Mouse (Mus musculus) testis, adult 2 months (tissue): ENCODE measurements around the gene Prss30. TPM values are rescaled to one million over a fixed set of nuclear protein-coding genes. Genes with fewer than 3 reads are reported as not detected.
A peak's percentile ranks its signal among the peaks of the same experiment; 100 is the strongest.

Experiments used
- H3K27ac ChIP-seq: fragments of 200-500 bp; 2 replicates; pipeline ENCODE4 v1.5.1; 2012; ENCODE audit warnings: low read depth, low read length; ENCODE audit not compliant: control insufficient read depth, insufficient read depth
- H3K27me3 ChIP-seq: fragments of 200-500 bp; 2 replicates; pipeline ENCODE4 v1.6.1; 2012; ENCODE audit warnings: mild to moderate bottlenecking, low read length, moderate library complexity; ENCODE audit not compliant: control insufficient read depth, insufficient read depth
- H3K36me3 ChIP-seq: fragments of 200-500 bp; 2 replicates; pipeline ENCODE4 v1.6.1; 2012; ENCODE audit warnings: mild to moderate bottlenecking, low read length; ENCODE audit not compliant: control insufficient read depth, insufficient read depth
- H3K4me1 ChIP-seq: fragments of 200-500 bp; 2 replicates; pipeline ENCODE4 v1.6.1; 2012; ENCODE audit warnings: low read length; ENCODE audit not compliant: control insufficient read depth, insufficient read depth
- H3K4me3 ChIP-seq: fragments of 200-500 bp; 2 replicates; pipeline ENCODE4 v1.5.1; 2012; ENCODE audit warnings: low read depth, mild to moderate bottlenecking, low read length, moderate library complexity, mixed read lengths; ENCODE audit not compliant: control insufficient read depth
- CTCF ChIP-seq: fragments of 200-500 bp; IDR thresholded peaks from 2 replicates; pipeline ENCODE4 v1.5.1; 2012; ENCODE audit warnings: low read depth, mild to moderate bottlenecking, inconsistent platforms, low read length, moderate library complexity; ENCODE audit not compliant: control insufficient read depth, insufficient read depth, insufficient replicate concordance
- POLR2A ChIP-seq: fragments of 200-500 bp; IDR thresholded peaks from 2 replicates; pipeline ENCODE4 v1.6.1; 2012; ENCODE audit warnings: low read depth, mild to moderate bottlenecking, inconsistent platforms, low read length, moderate library complexity; ENCODE audit not compliant: control insufficient read depth
- polyA plus RNA-seq: library from polyadenylated mRNA; depleted of rRNA; stranded (reverse); fragments of >200 nt; gene quantifications from 2 replicates; pipeline ENCODE4 v1.2.3, GENCODE M21; 2012; rRNA removed

Gene Prss30
- not detected in 2 replicates for polyA plus RNA-seq

DNA sequence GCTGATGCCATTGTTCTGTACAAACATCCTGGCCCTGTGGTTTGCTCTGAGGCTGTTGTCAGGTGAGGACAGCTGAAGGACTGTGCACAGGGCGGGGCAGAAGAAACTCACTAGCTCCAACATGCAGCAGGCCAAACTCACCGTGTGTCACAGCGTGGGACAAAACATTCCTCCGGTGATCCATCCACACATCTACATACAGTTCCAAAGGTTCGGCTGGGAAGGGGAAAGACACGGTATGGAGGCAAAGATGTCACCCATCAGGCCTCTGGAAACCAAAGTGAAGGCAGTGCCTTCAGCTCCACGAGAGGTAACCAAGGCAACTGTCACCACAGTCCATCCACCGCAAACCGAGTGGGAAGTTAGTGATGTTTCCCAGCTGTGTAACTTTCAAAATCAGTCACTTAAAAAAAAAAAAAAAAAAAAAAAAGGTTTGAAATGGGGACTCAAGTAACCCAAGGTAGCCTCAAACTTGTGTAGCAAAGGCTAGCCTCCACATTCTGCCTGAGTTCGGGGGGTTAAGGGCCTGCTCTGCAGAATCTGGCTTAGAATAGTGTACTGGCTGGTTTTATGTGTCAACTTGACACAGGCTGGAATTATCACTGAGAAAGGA lies at the start of gene Prss30:
Prss30 (minus strand) TSS at position 270 of the 613 bp plus-strand sequence.
- Histone ChIP-seq H3K27ac (no peak within 1 kb of the TSS), H3K4me1 (no peaks in the 10 kb centered on the region; the same call in 1 of the 2 replicates), H3K36me3 (no peaks in the 10 kb centered on the region), H3K4me3 (no peak within 1 kb of the TSS), H3K27me3 (no peaks in the 10 kb centered on the region)
- TF ChIP-seq POLR2A (no peak), CTCF (no peak)

DNA sequence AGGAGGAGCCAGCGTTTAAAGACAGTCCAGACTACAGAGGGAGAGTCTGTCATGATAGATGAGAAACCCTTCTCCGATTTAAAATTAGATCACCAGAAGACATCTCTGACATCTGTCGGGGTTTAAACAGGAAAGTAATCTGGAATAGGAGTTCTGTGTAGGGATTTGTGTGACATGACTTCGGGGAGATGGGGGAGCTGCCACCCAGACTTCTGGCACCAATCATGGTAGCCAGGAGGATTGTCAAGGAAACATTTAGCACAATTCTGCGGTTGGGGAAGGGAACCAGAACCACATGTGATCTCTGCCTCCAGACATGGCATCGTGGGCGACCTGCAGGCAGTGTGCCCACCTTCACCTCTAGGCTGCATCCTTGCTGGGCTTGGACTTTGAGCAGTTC lies 49.1 kb upstream of the Prss30 start:
- Histone ChIP-seq H3K36me3 (no peaks in the 10 kb centered on the region), H3K27ac (no peak overlapping the region), H3K4me3 (no peak overlapping the region), H3K27me3 (no peaks in the 10 kb centered on the region), H3K4me1 (peaks cover 2% of the 10 kb centered on the region)
- TF ChIP-seq CTCF = no peak
- TF ChIP-seq POLR2A = no peak

DNA sequence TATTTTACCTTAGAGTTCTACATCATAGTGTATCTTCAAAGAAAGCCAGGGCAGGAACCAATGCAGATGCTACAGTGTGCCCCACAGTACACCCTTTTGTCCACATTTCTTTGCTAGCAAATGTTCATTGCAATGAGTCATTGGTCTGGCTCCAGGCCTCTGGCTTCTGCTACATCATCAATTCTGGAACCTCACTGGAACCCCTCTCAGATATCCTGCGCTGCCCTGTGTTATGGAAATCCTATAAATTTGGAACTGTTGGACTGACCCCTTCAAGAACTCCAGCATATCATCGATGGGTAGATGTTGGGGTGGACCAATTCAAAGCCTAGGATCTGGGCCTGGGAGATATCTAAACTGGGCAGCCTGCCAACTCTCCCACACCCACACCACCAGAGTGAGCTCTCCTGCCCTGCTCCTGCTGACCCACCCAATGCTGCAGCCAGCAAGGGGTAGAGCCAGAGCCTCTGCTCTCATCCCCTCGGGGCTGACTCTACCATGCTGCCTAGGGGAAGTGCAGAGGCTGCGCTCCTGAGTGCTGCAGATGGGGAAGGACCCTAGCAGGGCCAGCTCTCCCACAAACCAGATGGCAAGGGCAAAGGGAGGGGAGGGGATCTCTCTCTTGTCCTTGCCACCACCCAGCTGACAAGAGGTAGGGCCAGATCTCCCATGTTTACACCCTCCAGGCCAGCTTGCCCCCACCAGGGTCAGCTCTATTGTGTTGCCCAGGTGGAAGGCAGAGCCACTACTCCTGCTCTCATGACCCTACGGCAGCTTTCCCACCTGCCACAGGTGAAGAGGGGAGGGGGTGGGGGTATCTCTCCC lies 41.2 kb upstream of the Prss30 start:
- Histone ChIP-seq H3K27me3 (no peaks in the 10 kb centered on the region), H3K4me1 (no peaks in the 10 kb centered on the region), H3K36me3 (no peaks in the 10 kb centered on the region), H3K27ac (no peak overlapping the region), H3K4me3 (no peak overlapping the region)
- TF ChIP-seq CTCF = no peak

DNA sequence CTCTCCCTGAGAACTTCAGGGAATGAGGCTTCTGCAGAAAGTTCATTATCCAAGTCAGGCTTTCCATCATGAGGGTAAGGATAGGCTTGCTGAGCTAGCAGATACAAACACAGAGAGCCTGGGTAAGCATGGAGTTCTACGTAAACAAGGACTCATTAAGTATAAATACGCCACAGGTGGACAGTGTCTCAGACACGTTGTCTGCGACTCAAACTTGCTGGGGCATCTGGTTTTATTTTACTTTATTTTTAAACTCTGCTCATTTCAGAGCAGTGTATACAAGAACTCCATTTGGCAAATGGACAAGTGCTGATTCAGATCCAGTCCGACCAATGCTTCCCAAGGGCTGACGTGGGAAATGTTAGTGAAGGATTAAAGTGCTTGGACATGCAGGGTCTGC lies 40.3 kb upstream of the Prss30 start:
- H3K36me3 ChIP-seq = no peaks in the 10 kb centered on the region
- no peak overlapping the region for H3K4me3 ChIP-seq
- no peaks in the 10 kb centered on the region for H3K4me1 ChIP-seq
- H3K27me3 ChIP-seq = no peaks in the 10 kb centered on the region
- H3K27ac ChIP-seq = no peak overlapping the region
- TF ChIP-seq CTCF (no peak), POLR2A (no peak)

DNA sequence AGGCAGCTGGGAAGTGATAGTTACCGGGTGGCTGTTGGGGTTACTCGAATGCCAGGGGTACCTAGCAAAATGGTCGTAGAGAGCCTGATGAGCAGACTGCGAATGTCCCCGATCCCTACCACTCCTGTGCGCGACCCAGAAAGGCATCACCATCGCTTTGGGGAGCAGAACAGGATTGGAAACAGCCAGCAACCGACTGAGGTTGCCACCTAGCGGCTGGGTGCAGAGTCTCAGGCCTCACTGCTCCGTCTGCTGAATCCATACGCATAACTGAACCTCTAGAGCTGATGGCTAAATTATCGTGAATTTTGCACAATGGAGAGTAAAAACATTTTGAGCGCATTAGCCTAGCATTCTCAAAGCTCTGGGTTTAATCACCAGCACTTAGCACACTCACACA lies 35.4 kb upstream of the Prss30 start:
- TF ChIP-seq CTCF (peak; percentile 66; the same call in 1 of the 2 replicates), POLR2A (no peak)
- H3K4me3 ChIP-seq = peak overlapping the region; percentile 35
- no peaks in the 10 kb centered on the region for H3K27me3 ChIP-seq
- no peaks in the 10 kb centered on the region for H3K4me1 ChIP-seq
- no peak overlapping the region for H3K27ac ChIP-seq
- no peaks in the 10 kb centered on the region for H3K36me3 ChIP-seq

DNA sequence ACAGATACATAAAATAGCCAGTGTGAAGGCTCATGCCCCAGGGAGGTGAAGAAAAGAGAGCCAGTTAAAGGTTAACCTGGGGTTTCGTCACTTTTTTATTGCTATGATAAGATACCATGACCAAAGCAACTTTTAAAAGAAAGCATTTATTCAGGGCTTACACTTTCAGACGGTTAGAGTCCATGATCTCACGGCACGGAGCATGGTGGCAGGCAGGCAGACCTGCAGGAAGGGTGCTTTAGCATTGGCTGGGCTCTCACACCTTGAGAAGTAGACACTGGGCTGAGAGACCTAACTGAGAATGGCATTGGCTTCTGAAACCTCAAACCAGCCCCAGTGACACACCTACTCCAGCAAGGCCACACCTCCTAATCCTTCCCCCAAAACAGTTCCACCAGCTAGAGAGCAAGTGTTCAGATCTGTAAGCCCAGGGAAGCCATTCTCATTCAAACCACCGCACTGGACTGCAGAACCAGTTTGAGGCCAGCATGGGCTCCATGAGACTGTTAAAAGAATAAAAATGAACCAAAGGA lies 34.1 kb upstream of the Prss30 start:
- no peak overlapping the region for H3K4me3 ChIP-seq
- no peak overlapping the region for H3K27ac ChIP-seq
- no peak for TF ChIP-seq POLR2A
- TF ChIP-seq CTCF = no peak
- no peaks in the 10 kb centered on the region for H3K27me3 ChIP-seq
- H3K36me3 ChIP-seq = no peaks in the 10 kb centered on the region
- no peaks in the 10 kb centered on the region for H3K4me1 ChIP-seq

DNA sequence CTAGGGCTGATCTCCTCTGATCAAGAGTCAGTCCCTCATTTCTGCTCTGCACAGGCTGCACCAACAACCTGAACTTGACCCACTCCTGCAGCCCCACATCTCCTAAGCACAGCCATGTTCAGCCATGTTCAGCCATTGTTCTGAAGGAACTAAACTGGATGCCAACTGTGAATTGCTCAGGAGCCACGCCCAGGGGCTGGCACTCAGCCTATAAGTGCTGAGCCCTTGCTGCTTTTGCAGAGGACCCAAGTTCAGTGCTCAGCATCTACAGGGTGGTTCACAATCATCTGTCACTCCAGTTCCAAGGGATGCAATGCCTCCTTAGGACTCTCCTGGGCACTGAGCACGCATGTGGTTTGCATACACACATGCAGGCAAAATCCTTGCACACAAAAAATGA lies 32.6 kb upstream of the Prss30 start:
- no peaks in the 10 kb centered on the region for H3K27me3 ChIP-seq
- no peaks in the 10 kb centered on the region for H3K4me1 ChIP-seq
- no peaks in the 10 kb centered on the region for H3K36me3 ChIP-seq
- H3K4me3 ChIP-seq = no peak overlapping the region
- H3K27ac ChIP-seq = no peak overlapping the region
- no peak for TF ChIP-seq POLR2A
- TF ChIP-seq CTCF = no peak

DNA sequence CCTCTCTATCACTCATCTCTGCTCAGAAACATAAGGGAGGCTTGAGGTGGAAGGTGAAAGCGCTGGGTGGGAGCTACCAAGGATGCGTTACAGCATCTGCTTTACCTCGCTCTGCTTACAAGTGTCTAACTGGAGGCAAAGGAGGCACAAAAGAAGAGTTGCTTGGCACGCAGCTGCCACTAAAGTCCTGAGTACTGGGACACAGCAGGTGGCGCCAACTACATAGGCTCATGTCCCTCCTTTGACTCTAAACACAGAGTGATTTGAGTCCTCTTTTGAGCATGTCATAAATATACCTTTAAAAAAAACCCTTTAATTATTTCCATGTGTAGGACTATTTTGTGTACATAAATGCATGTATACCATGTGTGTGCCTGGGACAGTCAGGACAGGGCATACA lies 29.3 kb upstream of the Prss30 start:
- TF ChIP-seq POLR2A (no peak), CTCF (no peak)
- no peaks in the 10 kb centered on the region for H3K4me1 ChIP-seq
- no peak overlapping the region for H3K27ac ChIP-seq
- no peaks in the 10 kb centered on the region for H3K27me3 ChIP-seq
- H3K4me3 ChIP-seq = no peak overlapping the region
- H3K36me3 ChIP-seq = no peaks in the 10 kb centered on the region
